Mouse (Mus musculus): Measurements from ENCODE around the gene Prickle2. TPM values are rescaled to one million over a fixed set of nuclear protein-coding genes. Genes with fewer than 3 reads are reported as not detected.

The Prickle2 gene
- polyA plus RNA-seq, 1 experiment from 2014 or later, result 7.0 TPM

GRCm38 (mm10) chr6:92726121-92726520, 20.2 kb upstream of the Prickle2 start:
- Histone ChIP-seq H3K4me3 (ENCODE audit: low read depth, low read length) (no peak overlapping the region), H3K9ac (ENCODE audit: low read length) (no peak overlapping the region), H3K4me2 (ENCODE audit: low read depth) (no peak overlapping the region), H3K27me3 (ENCODE audit: control insufficient read depth, insufficient read depth, low read length) (no peaks in the 10 kb centered on the region), H3K4me1 (ENCODE audit: control insufficient read depth, insufficient read depth, low read length) (peaks cover 3% of the 10 kb centered on the region; the same call in 1 of the 2 replicates), H3K36me3 (ENCODE audit: control insufficient read depth, insufficient read depth, low read length) (no peaks in the 10 kb centered on the region), H3K9me3 (ENCODE audit: control insufficient read depth, low read length) (no peaks in the 10 kb centered on the region), H3K27ac (ENCODE audit: low read depth, low read length) (peak overlapping the region; percentile 35; the same call in 1 of the 2 replicates)
- ATAC-seq (ENCODE audit: insufficient read depth, low FRiP score, low TSS enrichment) (no peak), DNase-seq (ENCODE audit: low spot score) (no peak)
- WGBS, result 70% methylated on average over 5 of the region's 5 CpGs

GRCm38 (mm10) chr6:92724394-92724793, 18.4 kb upstream of the Prickle2 start:
- Histone ChIP-seq H3K9ac (ENCODE audit: low read length) (no peak overlapping the region), H3K4me1 (ENCODE audit: control insufficient read depth, insufficient read depth, low read length) (peaks cover 3% of the 10 kb centered on the region; the same call in 1 of the 2 replicates), H3K4me3 (ENCODE audit: low read depth, low read length) (no peak overlapping the region), H3K36me3 (ENCODE audit: control insufficient read depth, insufficient read depth, low read length) (no peaks in the 10 kb centered on the region), H3K27ac (ENCODE audit: low read depth, low read length) (no peak overlapping the region), H3K27me3 (ENCODE audit: control insufficient read depth, insufficient read depth, low read length) (no peaks in the 10 kb centered on the region), H3K4me2 (ENCODE audit: low read depth) (no peak overlapping the region), H3K9me3 (ENCODE audit: control insufficient read depth, low read length) (no peaks in the 10 kb centered on the region)
- 51% methylated on average over 2 of the region's 2 CpGs for WGBS
- no peak; the same call in 1 of the 2 replicates for ATAC-seq (ENCODE audit: insufficient read depth, low FRiP score, low TSS enrichment)
- no peak for DNase-seq (ENCODE audit: low spot score)

DNA sequence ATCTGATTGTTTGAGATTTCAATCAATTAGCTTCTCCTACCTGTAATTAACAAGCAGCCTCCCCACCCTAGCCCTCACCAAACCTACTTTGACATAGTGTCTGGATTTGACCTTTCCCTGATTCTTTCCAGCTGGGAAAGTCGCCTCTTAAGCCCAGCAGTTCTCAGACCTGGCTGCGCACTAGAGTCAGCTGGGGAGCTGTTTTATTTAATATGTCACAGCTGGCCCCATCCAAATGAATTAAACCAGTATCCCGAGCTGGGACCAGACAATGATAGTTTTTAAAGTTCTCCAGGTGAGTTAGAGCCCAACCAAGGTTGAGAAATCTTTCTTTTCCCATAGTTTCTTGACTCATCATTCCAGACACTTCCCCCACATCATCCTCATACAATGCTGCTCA, 9.9 kb upstream of the Prickle2 start:
- Histone ChIP-seq H3K9ac (ENCODE audit: low read length) (no peak overlapping the region), H3K4me3 (ENCODE audit: low read depth, low read length) (no peak overlapping the region), H3K27me3 (ENCODE audit: control insufficient read depth, insufficient read depth, low read length) (no peaks in the 10 kb centered on the region), H3K36me3 (ENCODE audit: control insufficient read depth, insufficient read depth, low read length) (no peaks in the 10 kb centered on the region), H3K27ac (ENCODE audit: low read depth, low read length) (no peak overlapping the region), H3K9me3 (ENCODE audit: control insufficient read depth, low read length) (no peaks in the 10 kb centered on the region), H3K4me2 (ENCODE audit: low read depth) (no peak overlapping the region), H3K4me1 (ENCODE audit: control insufficient read depth, insufficient read depth, low read length) (no peaks in the 10 kb centered on the region)
- WGBS, result 54% methylated on average over 3 of the region's 3 CpGs
- DNase-seq (ENCODE audit: low spot score), result no peak
- no peak for ATAC-seq (ENCODE audit: insufficient read depth, low FRiP score, low TSS enrichment)

GRCm38 (mm10) chr6:92714748-92715147, 8.8 kb upstream of the Prickle2 start:
- no peaks in the 10 kb centered on the region for H3K4me1 ChIP-seq (ENCODE audit: control insufficient read depth, insufficient read depth, low read length)
- no peak overlapping the region for H3K27ac ChIP-seq (ENCODE audit: low read depth, low read length)
- H3K4me3 ChIP-seq (ENCODE audit: low read depth, low read length), result no peak overlapping the region
- no peak overlapping the region for H3K4me2 ChIP-seq (ENCODE audit: low read depth)
- H3K9me3 ChIP-seq (ENCODE audit: control insufficient read depth, low read length), result no peaks in the 10 kb centered on the region
- H3K36me3 ChIP-seq (ENCODE audit: control insufficient read depth, insufficient read depth, low read length), result no peaks in the 10 kb centered on the region
- ATAC-seq (ENCODE audit: insufficient read depth, low FRiP score, low TSS enrichment) (no peak), DNase-seq (ENCODE audit: low spot score) (no peak)
- no peak overlapping the region for H3K9ac ChIP-seq (ENCODE audit: low read length)
- WGBS, result 89% methylated on average over 4 of the region's 4 CpGs
- no peaks in the 10 kb centered on the region for H3K27me3 ChIP-seq (ENCODE audit: control insufficient read depth, insufficient read depth, low read length)

DNA sequence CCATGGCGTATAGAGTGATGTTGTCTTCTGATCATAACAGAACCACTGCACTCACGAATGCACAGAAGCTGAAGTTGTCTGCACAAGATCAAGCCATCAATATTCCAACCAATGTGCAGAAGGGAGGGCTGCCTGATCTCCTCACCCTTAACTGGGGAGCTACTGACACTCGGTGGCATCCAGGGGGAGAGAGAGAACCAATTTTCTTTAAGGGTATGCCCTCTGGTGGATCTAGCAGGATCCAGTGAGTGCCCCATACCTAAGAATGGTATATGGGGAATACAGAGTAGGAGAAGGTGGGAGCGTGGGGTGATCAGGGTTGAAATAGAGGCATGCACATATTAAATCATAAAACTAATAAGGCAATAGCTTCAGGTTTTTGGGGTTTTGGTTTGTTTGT, 2.2 kb upstream of the Prickle2 start:
- Histone ChIP-seq H3K4me1 (ENCODE audit: control insufficient read depth, insufficient read depth, low read length) (0 out of 2 replicates have a peak, but pooled peaks cover 3% of the 10 kb centered on the region), H3K9ac (ENCODE audit: low read length) (no peak overlapping the region), H3K9me3 (ENCODE audit: control insufficient read depth, low read length) (no peaks in the 10 kb centered on the region), H3K27ac (ENCODE audit: low read depth, low read length) (no peak overlapping the region), H3K36me3 (ENCODE audit: control insufficient read depth, insufficient read depth, low read length) (no peaks in the 10 kb centered on the region), H3K4me3 (ENCODE audit: low read depth, low read length) (no peak overlapping the region), H3K4me2 (ENCODE audit: low read depth) (no peak overlapping the region), H3K27me3 (ENCODE audit: control insufficient read depth, insufficient read depth, low read length) (no peaks in the 10 kb centered on the region)
- DNase-seq (ENCODE audit: low spot score) (no peak), ATAC-seq (ENCODE audit: insufficient read depth, low FRiP score, low TSS enrichment) (no peak)
- WGBS, result 68% methylated on average over 4 of the region's 4 CpGs

GRCm38 (mm10) chr6:92705353-92706144, 406 bp downstream of the Prickle2 start:
- ATAC-seq (ENCODE audit: insufficient read depth, low FRiP score, low TSS enrichment), result peak; percentile 50
- Histone ChIP-seq H3K36me3 (ENCODE audit: control insufficient read depth, insufficient read depth, low read length) (no peaks in the 10 kb centered on the region), H3K27me3 (ENCODE audit: control insufficient read depth, insufficient read depth, low read length) (no peaks in the 10 kb centered on the region), H3K4me1 (ENCODE audit: control insufficient read depth, insufficient read depth, low read length) (0 out of 2 replicates have a peak, but pooled peaks cover 3% of the 10 kb centered on the region), H3K4me2 (ENCODE audit: low read depth) (peak overlapping the region; percentile 99), H3K4me3 (ENCODE audit: low read depth, low read length) (peak overlapping the region; percentile 69), H3K9ac (ENCODE audit: low read length) (peak overlapping the region; percentile 77), H3K9me3 (ENCODE audit: control insufficient read depth, low read length) (no peaks in the 10 kb centered on the region), H3K27ac (ENCODE audit: low read depth, low read length) (no peak overlapping the region)
- 2% methylated on average over 34 of the region's 39 CpGs for WGBS
- DNase-seq (ENCODE audit: low spot score), result peak; percentile 28

DNA sequence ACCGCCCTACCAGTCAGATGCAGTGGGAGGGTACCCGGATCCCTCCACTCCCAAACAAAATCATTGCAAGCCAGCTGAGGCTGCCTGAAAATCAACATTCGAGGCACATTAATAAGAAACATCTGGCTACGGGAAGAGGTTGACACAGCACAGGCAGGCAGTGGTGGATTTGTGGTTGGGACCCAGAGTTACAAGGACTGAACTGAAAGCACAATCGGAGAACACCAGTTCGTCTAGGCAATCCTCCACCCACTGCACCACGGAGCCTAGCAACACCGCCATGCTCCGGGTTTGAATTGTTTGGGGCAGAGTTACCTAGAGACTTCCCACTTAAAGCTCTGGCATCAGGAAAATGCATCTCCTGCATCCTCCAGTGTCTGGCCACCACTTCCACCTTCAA, 1.1 kb downstream of the Prickle2 start:
- Histone ChIP-seq H3K4me3 (ENCODE audit: low read depth, low read length) (peak overlapping the region; percentile 69; the same call in 1 of the 2 replicates), H3K9ac (ENCODE audit: low read length) (no peak overlapping the region), H3K27ac (ENCODE audit: low read depth, low read length) (no peak overlapping the region), H3K27me3 (ENCODE audit: control insufficient read depth, insufficient read depth, low read length) (no peaks in the 10 kb centered on the region), H3K36me3 (ENCODE audit: control insufficient read depth, insufficient read depth, low read length) (no peaks in the 10 kb centered on the region), H3K9me3 (ENCODE audit: control insufficient read depth, low read length) (no peaks in the 10 kb centered on the region), H3K4me2 (ENCODE audit: low read depth) (peak overlapping the region; percentile 99), H3K4me1 (ENCODE audit: control insufficient read depth, insufficient read depth, low read length) (peaks cover 3% of the 10 kb centered on the region; the same call in 1 of the 2 replicates)
- peak; percentile 25 for DNase-seq (ENCODE audit: low spot score)
- WGBS, result 24% methylated on average over 9 of the region's 9 CpGs
- ATAC-seq (ENCODE audit: insufficient read depth, low FRiP score, low TSS enrichment), result no peak

- Histone ChIP-seq H3K9ac (ENCODE audit: low read length) (no peak overlapping the region), H3K4me3 (ENCODE audit: low read depth, low read length) (no peak overlapping the region), H3K27ac (ENCODE audit: low read depth, low read length) (no peak overlapping the region), H3K27me3 (ENCODE audit: control insufficient read depth, insufficient read depth, low read length) (no peaks in the 10 kb centered on the region), H3K4me2 (ENCODE audit: low read depth) (no peak overlapping the region), H3K36me3 (ENCODE audit: control insufficient read depth, insufficient read depth, low read length) (no peaks in the 10 kb centered on the region), H3K4me1 (ENCODE audit: control insufficient read depth, insufficient read depth, low read length) (peaks cover 5% of the 10 kb centered on the region; the same call in 1 of the 2 replicates), H3K9me3 (ENCODE audit: control insufficient read depth, low read length) (no peaks in the 10 kb centered on the region)
- DNase-seq (ENCODE audit: low spot score) (peak; percentile 16), ATAC-seq (ENCODE audit: insufficient read depth, low FRiP score, low TSS enrichment) (no peak)
- 13% methylated on average over 3 of the region's 3 CpGs for WGBS
Observed at GRCm38 (mm10) chr6:92699491-92700209, 6.3 kb downstream of the Prickle2 start.

Data from neural tube, embryonic 11.5 days (tissue).